Mouse (Mus musculus): Measurements from ENCODE around the gene Pnpla1.

Pnpla1 gene

GRCm38 (mm10) chr17:28843665-28844064 is 14.5 kb upstream of the Pnpla1 start:
- no peak for DNase-seq (ENCODE audit: low read depth, low spot score)

- no peak for DNase-seq (ENCODE audit: low read depth, low spot score)
Observed at GRCm38 (mm10) chr17:28846974-28847617, 11.1 kb upstream of the Pnpla1 start.

GRCm38 (mm10) chr17:28850511-28850910 is 7.7 kb upstream of the Pnpla1 start:
- no peak for DNase-seq (ENCODE audit: low read depth, low spot score)

GRCm38 (mm10) chr17:28854377-28854776 is 3.8 kb upstream of the Pnpla1 start:
- no peak for DNase-seq (ENCODE audit: low read depth, low spot score)

- DNase-seq (ENCODE audit: low read depth, low spot score): no peak
Observed at GRCm38 (mm10) chr17:28855166-28855885, 2.9 kb upstream of the Pnpla1 start.

GRCm38 (mm10) chr17:28856030-28856429 is 2.2 kb upstream of the Pnpla1 start:
- no peak for DNase-seq (ENCODE audit: low read depth, low spot score)

GRCm38 (mm10) chr17:28863926-28864325 is 5.7 kb downstream of the Pnpla1 start:
- DNase-seq (ENCODE audit: low read depth, low spot score): no peak

GRCm38 (mm10) chr17:28864464-28864863 is 6.3 kb downstream of the Pnpla1 start:
- DNase-seq (ENCODE audit: low read depth, low spot score): no peak

- DNase-seq (ENCODE audit: low read depth, low spot score): no peak
Observed at GRCm38 (mm10) chr17:28866921-28867320, 8.7 kb downstream of the Pnpla1 start.

GRCm38 (mm10) chr17:28867381-28867780 is 9.2 kb downstream of the Pnpla1 start:
- DNase-seq (ENCODE audit: low read depth, low spot score): no peak

- no peak for DNase-seq (ENCODE audit: low read depth, low spot score)
Observed at GRCm38 (mm10) chr17:28869412-28870110, 11.3 kb downstream of the Pnpla1 start.

- no peak for DNase-seq (ENCODE audit: low read depth, low spot score)
Observed at GRCm38 (mm10) chr17:28870435-28870834, 12.2 kb downstream of the Pnpla1 start.

- DNase-seq (ENCODE audit: low read depth, low spot score): no peak
Observed at GRCm38 (mm10) chr17:28871831-28872230, 13.6 kb downstream of the Pnpla1 start.

- no peak for DNase-seq (ENCODE audit: low read depth, low spot score)
Observed at GRCm38 (mm10) chr17:28872322-28872721, 14.1 kb downstream of the Pnpla1 start.

GRCm38 (mm10) chr17:28874216-28874615 is 16.0 kb downstream of the Pnpla1 start:
- DNase-seq (ENCODE audit: low read depth, low spot score): no peak

- no peak for DNase-seq (ENCODE audit: low read depth, low spot score)
Observed at GRCm38 (mm10) chr17:28874825-28875224, 16.6 kb downstream of the Pnpla1 start.

GRCm38 (mm10) chr17:28875316-28875715 is 17.1 kb downstream of the Pnpla1 start:
- DNase-seq (ENCODE audit: low read depth, low spot score): no peak

- no peak for DNase-seq (ENCODE audit: low read depth, low spot score)
Observed at GRCm38 (mm10) chr17:28876331-28876730, 18.1 kb downstream of the Pnpla1 start.

GRCm38 (mm10) chr17:28876821-28877220 is 18.6 kb downstream of the Pnpla1 start:
- DNase-seq (ENCODE audit: low read depth, low spot score): no peak

GRCm38 (mm10) chr17:28879931-28880391 is 21.8 kb downstream of the Pnpla1 start:
- no peak for DNase-seq (ENCODE audit: low read depth, low spot score)

- no peak for DNase-seq (ENCODE audit: low read depth, low spot score)
Observed at GRCm38 (mm10) chr17:28882316-28882715, 24.1 kb downstream of the Pnpla1 start.

- DNase-seq (ENCODE audit: low read depth, low spot score): no peak
Observed at GRCm38 (mm10) chr17:28882810-28883209, 24.6 kb downstream of the Pnpla1 start.

Data from retina, adult 2 months (tissue).